Mouse (Mus musculus): Measurements from ENCODE around the gene Usp30.

DNA sequence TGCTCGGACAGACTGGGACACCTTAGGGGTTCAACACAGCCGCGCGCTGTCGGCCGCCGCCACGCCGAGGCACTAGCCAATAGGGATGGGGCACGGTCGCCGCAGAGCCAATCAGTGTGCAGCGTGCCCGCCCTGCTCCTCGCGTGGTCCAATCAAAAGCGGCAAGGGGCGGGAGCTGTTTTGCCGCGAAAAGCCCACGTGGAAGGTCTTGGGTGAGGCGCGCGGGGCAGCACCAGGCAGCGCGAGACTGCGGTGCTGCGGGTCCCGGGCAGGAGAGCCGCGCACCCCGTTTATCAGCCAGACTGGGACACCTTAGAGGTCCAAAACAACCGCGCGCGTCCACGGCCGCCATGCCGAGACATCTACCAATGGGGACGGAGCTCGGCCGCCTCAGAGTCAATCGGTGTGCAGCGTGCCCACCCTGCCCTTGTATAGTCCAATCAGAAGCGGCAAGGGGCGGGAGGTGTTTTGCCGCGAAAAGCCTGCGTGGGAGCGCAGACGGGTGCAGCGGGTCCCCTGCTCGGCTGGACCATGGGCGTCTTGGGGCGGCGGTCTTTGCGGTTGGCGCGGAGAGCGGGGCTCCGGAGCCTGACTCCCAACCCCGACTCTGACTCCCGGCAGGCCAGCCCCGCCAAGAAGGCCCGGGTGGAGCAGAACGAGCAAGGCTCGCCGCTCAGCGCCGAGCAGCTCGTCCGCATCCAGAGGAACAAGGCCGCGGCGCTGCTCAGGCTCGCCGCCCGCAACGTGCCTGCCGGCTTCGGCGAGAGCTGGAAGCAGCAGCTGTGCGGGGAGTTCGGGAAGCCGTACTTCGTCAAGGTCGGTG lies 65.6 kb downstream of the Usp30 start:
- TF ChIP-seq POLR2A (IDR thresholded peaks at IDR 0.05; ENCODE audit: borderline replicate concordance, control insufficient read depth, low read depth, low read length) (peak; percentile 41; the same call in 1 of the 2 replicates), CTCF (IDR thresholded peaks at IDR 0.05; ENCODE audit: control insufficient read depth, insufficient read depth, low read length) (no peak)
